ENCODE assay signal across 8 mouse cellular contexts in the genomic region with DNA sequence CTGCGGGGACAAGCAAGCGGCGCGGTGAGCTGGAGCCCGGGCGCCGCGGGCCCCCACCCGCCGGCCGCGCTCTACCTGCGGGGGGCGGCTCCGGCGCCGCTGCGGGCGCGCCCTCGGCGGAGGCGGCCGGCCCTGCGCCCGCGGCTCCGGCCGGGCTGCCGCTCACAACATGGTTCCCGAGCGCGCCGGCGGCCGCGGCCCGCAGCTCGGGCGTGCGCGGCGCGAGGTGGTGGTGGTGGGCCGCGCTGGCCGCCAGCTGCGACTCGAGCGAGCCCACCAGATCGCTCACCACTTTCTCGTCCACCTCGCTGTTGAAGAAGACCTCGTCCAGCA. TPM values are rescaled to one million over a fixed set of nuclear protein-coding genes. Genes with fewer than 3 reads are reported as not detected.
A peak's percentile ranks its signal among the peaks of the same experiment; 100 is the strongest.
DNase-seq lines count a peak whose midpoint lies in the region; ATAC-seq and TF ChIP-seq lines count a peak whose summit lies in the region.

No protein-coding gene starts in this region.

- H3K27me3 ChIP-seq in embryonic facial prominence, embryonic 11.5 days (ENCODE audit: control insufficient read depth, insufficient read depth, low read length) = no peaks in the 10 kb centered on the region
- no peaks in the 10 kb centered on the region for H3K27me3 ChIP-seq in hindbrain, postnatal 0 days (ENCODE audit: insufficient read depth, low read length)
- no peaks in the 10 kb centered on the region for H3K27me3 ChIP-seq in neural tube, embryonic 12.5 days (replicated peaks)

- H3K27ac ChIP-seq in left cerebral cortex, adult 2 months = peak overlapping the region; percentile 70; the same call in 1 of the 2 replicates
- peak overlapping the region; percentile 90 for H3K27ac ChIP-seq in embryonic facial prominence, embryonic 11.5 days (replicated peaks; ENCODE audit: low read depth, low read length)
- peak overlapping the region; percentile 100 for H3K27ac ChIP-seq in hindbrain, postnatal 0 days
- H3K27ac ChIP-seq in neural tube, embryonic 12.5 days = peak overlapping the region; percentile 90

- peak overlapping the region; percentile 81 for H3K4me3 ChIP-seq in left cerebral cortex, adult 2 months
- H3K4me3 ChIP-seq in embryonic facial prominence, embryonic 11.5 days (ENCODE audit: low read depth, low read length) = peak overlapping the region; percentile 75
- H3K4me3 ChIP-seq in hindbrain, postnatal 0 days (ENCODE audit: low read length) = peak overlapping the region; percentile 86
- H3K4me3 ChIP-seq in neural tube, embryonic 12.5 days = peak overlapping the region; percentile 83

- ATAC-seq in embryonic facial prominence, embryonic 11.5 days (replicated peaks; ENCODE audit: insufficient number of reproducible peaks, low FRiP score, low TSS enrichment, low read depth) = no peak
- ATAC-seq in hindbrain, postnatal 0 days = no peak; the same call in 1 of the 2 replicates
- ATAC-seq in neural tube, embryonic 12.5 days (ENCODE audit: low FRiP score, low read depth) = 0 out of 2 replicates have a peak, but pooled peaks have one; percentile 9

- H3K4me2 ChIP-seq in embryonic facial prominence, embryonic 11.5 days (ENCODE audit: low read depth, low read length) = peak overlapping the region; percentile 100
- H3K4me2 ChIP-seq in hindbrain, postnatal 0 days (ENCODE audit: low read depth, low read length) = peak overlapping the region; percentile 94
- peak overlapping the region; percentile 60; the same call in 1 of the 2 replicates for H3K4me2 ChIP-seq in neural tube, embryonic 12.5 days (replicated peaks)

- no peaks in the 10 kb centered on the region for H3K36me3 ChIP-seq in embryonic facial prominence, embryonic 11.5 days (replicated peaks; ENCODE audit: control insufficient read depth, insufficient read depth, low read depth, low read length)
- H3K36me3 ChIP-seq in hindbrain, postnatal 0 days (ENCODE audit: insufficient read depth, low read length) = no peaks in the 10 kb centered on the region
- H3K36me3 ChIP-seq in neural tube, embryonic 12.5 days = no peaks in the 10 kb centered on the region

- H3K9ac ChIP-seq in embryonic facial prominence, embryonic 11.5 days (replicated peaks; ENCODE audit: low read length) = peak overlapping the region; percentile 84
- H3K9ac ChIP-seq in hindbrain, postnatal 0 days (replicated peaks; ENCODE audit: low read length) = peak overlapping the region; percentile 98
- H3K9ac ChIP-seq in neural tube, embryonic 12.5 days = peak overlapping the region; percentile 91

- 0% methylated on average over 18 of the region's 54 CpGs for WGBS in embryonic facial prominence, embryonic 11.5 days
- WGBS in hindbrain, postnatal 0 days = 1% methylated on average over 35 of the region's 54 CpGs
- 1% methylated on average over 35 of the region's 54 CpGs for WGBS in neural tube, embryonic 12.5 days

- no peak for DNase-seq in left cerebral cortex, adult 2 months (ENCODE audit: extremely low spot score in 1 of 2, low spot score in 2 of 2)
- no peak for DNase-seq in left cerebral cortex, postnatal 25 days (ENCODE audit: low spot score in 2 of 2)
- no peak for DNase-seq in embryonic facial prominence, embryonic 11.5 days (ENCODE audit: low spot score)
- no peak for DNase-seq in hindbrain, postnatal 0 days (ENCODE audit: low spot score)
- DNase-seq in adrenal gland, adult (ENCODE audit: inconsistent age in 2 of 2, low spot score in 1 of 2) = no peak
- no peak for DNase-seq in urinary bladder, adult 2 months (ENCODE audit: low spot score)
- no peak for DNase-seq in embryo, embryonic 9.5 days (ENCODE audit: extremely low spot score)

- no peak for TF ChIP-seq CTCF in left cerebral cortex, adult 2 months (IDR thresholded peaks at IDR 0.05)
- no peak for TF ChIP-seq CTCF in hindbrain, postnatal 0 days (IDR thresholded peaks at IDR 0.05; ENCODE audit: low read depth)

- intact Hi-C loops in left cerebral cortex, adult 2 months (cut with DNase I) = loop anchor here (1.0 kb wide), 1 partner anchor 66 kb away; a partner anchor contains a TSS
- intact Hi-C loops in left cerebral cortex, postnatal 25 days (cut with DNase I) = loop anchor here (1.0 to 5.0 kb wide), 3 partner anchors 48 to 67 kb away; a partner anchor contains a TSS

- no peaks in the 10 kb centered on the region for H3K9me3 ChIP-seq in embryonic facial prominence, embryonic 11.5 days (replicated peaks; ENCODE audit: control insufficient read depth, low read length)
- H3K9me3 ChIP-seq in hindbrain, postnatal 0 days (ENCODE audit: low read length) = no peaks in the 10 kb centered on the region
- H3K9me3 ChIP-seq in neural tube, embryonic 12.5 days = no peaks in the 10 kb centered on the region

- peaks cover 3% of the 10 kb centered on the region for H3K4me1 ChIP-seq in embryonic facial prominence, embryonic 11.5 days (ENCODE audit: control insufficient read depth, insufficient read depth, low read length)
- peaks cover 14% of the 10 kb centered on the region for H3K4me1 ChIP-seq in hindbrain, postnatal 0 days (ENCODE audit: insufficient read depth, low read length)
- peaks cover 42% of the 10 kb centered on the region for H3K4me1 ChIP-seq in neural tube, embryonic 12.5 days

RNA-seq across cellular contexts. Expression of a gene that starts 0.2 kb away (rescaled TPM):
- total RNA-seq in left cerebral cortex, adult 2 months (2021) = 10 to 100 TPM; 18.5 to 22.1 TPM
- 10 to 100 TPM; 17.7 to 18.9 TPM for total RNA-seq in left cerebral cortex, postnatal 25 days (2021)
- 4.4 and 4.9 TPM in 2 replicates for polyA plus RNA-seq in embryonic facial prominence, embryonic 11.5 days (2014; fragmentation: Nextera tagmentation; extraction: Ambion mirVana)
- 12.1 and 13.6 TPM in 2 replicates for total RNA-seq in hindbrain, postnatal 0 days (2014; rRNA removed)
- 2.5 and 3.0 TPM in 2 replicates for polyA plus RNA-seq in hindbrain, postnatal 0 days (2015; fragmentation: Nextera tagmentation; extraction: Ambion mirVana)
- 4.1 and 4.7 TPM in 2 replicates for polyA plus RNA-seq in neural tube, embryonic 12.5 days (2016; fragmentation: Nextera tagmentation; extraction: Ambion mirVana)
- polyA plus RNA-seq in urinary bladder, adult 2 months (2012; rRNA removed) = 11.1 and 14.8 TPM in 2 replicates

RNA-seq across cellular contexts. Expression of a gene that starts 48.5 kb away (rescaled TPM):
- total RNA-seq in left cerebral cortex, adult 2 months (2021) = 100 to 1,000 TPM; 101 to 105 TPM
- total RNA-seq in left cerebral cortex, postnatal 25 days (2021) = 100 to 1,000 TPM; 116 to 118 TPM
- polyA plus RNA-seq in embryonic facial prominence, embryonic 11.5 days (2014; fragmentation: Nextera tagmentation; extraction: Ambion mirVana) = 9.8 and 11.1 TPM in 2 replicates
- total RNA-seq in hindbrain, postnatal 0 days (2014; rRNA removed) = 88.2 and 102 TPM in 2 replicates
- 21.0 and 21.3 TPM in 2 replicates for polyA plus RNA-seq in hindbrain, postnatal 0 days (2015; fragmentation: Nextera tagmentation; extraction: Ambion mirVana)
- polyA plus RNA-seq in neural tube, embryonic 12.5 days (2016; fragmentation: Nextera tagmentation; extraction: Ambion mirVana) = 15.9 and 23.5 TPM in 2 replicates
- polyA plus RNA-seq in urinary bladder, adult 2 months (2012; rRNA removed) = 48.7 and 51.4 TPM in 2 replicates
